Mouse (Mus musculus) lung, adult 2 months (tissue): Measurements from ENCODE around the gene Tctex1d2. TPM values are rescaled to one million over a fixed set of nuclear protein-coding genes. Genes with fewer than 3 reads are reported as not detected.

ENCODE experiments used
- DNase-seq: peaks from one replicate; pipeline ENCODE4 v3.0.0; 2022
- H3K4me1 ChIP-seq: fragments of 200-500 bp; 2 replicates; pipeline ENCODE4 v1.6.1; 2011; ENCODE audit warnings: low read length; ENCODE audit not compliant: control insufficient read depth, insufficient read depth
- H3K4me3 ChIP-seq: fragments of 200-500 bp; replicated peaks from 2 replicates; pipeline ENCODE3; 2011; ENCODE audit warnings: low read depth, mild to moderate bottlenecking, control low read depth, low read length; ENCODE audit errors: extremely low read depth
- CTCF ChIP-seq: fragments of 200-500 bp; IDR thresholded peaks from 2 replicates; pipeline ENCODE4 v1.5.1; 2011; ENCODE audit warnings: mild to moderate bottlenecking, low read length, control low read depth; ENCODE audit not compliant: insufficient read depth
- POLR2A ChIP-seq: fragments of 200-500 bp; IDR thresholded peaks from 2 replicates; pipeline ENCODE4 v1.6.1; 2011; ENCODE audit warnings: low read depth, mild to moderate bottlenecking, control low read depth, low read length, borderline replicate concordance; ENCODE audit errors: extremely low read depth
- WGBS: fragments of 180-500 bp; shearing (Covaris S2); methylation state at CpG from one replicate; pipeline ENCODE4 v1.1.7; 2018; 5-methylcytosine and 5-hydroxymethylcytosine counted together
- polyA plus RNA-seq: library from polyadenylated mRNA; depleted of rRNA; stranded (reverse); fragments of >200 nt; gene quantifications from 2 replicates; pipeline ENCODE4 v1.2.3, GENCODE M21; 2012; rRNA removed

The Tctex1d2 gene
- polyA plus RNA-seq, 1 experiment: 5.5 TPM

GRCm38 (mm10) chr16:32461713-32462112 is 42.2 kb downstream of the Tctex1d2 start:
- DNase-seq: no peak
- TF ChIP-seq CTCF (no peak), POLR2A (no peak)
- WGBS: 88% methylated on average over 5 of the region's 5 CpGs
- no peaks in the 10 kb centered on the region for H3K4me1 ChIP-seq
- H3K4me3 ChIP-seq: no peak overlapping the region

- 94% methylated on average over 16 of the region's 16 CpGs for WGBS
- TF ChIP-seq CTCF (no peak), POLR2A (no peak)
Measured at GRCm38 (mm10) chr16:32462950-32463349, 43.4 kb downstream of the Tctex1d2 start.

GRCm38 (mm10) chr16:32463426-32463825 is 43.9 kb downstream of the Tctex1d2 start:
- no peak for DNase-seq
- WGBS: 86% methylated on average over 2 of the region's 2 CpGs

More at GRCm38 (mm10) chr16:32462950-32463349, 43.4 kb downstream of the Tctex1d2 start:
- Histone ChIP-seq H3K4me3 (no peak overlapping the region), H3K4me1 (no peaks in the 10 kb centered on the region)
- no peak for DNase-seq

GRCm38 (mm10) chr16:32464908-32465307 is 45.4 kb downstream of the Tctex1d2 start:
- WGBS: 0% methylated on average over 1 of the region's 1 CpGs
- H3K4me1 ChIP-seq: no peaks in the 10 kb centered on the region
- DNase-seq: no peak
- no peak for TF ChIP-seq POLR2A
- no peak for TF ChIP-seq CTCF
- no peak overlapping the region for H3K4me3 ChIP-seq

More at GRCm38 (mm10) chr16:32463426-32463825, 43.9 kb downstream of the Tctex1d2 start:
- TF ChIP-seq CTCF (no peak), POLR2A (no peak)
- no peaks in the 10 kb centered on the region for H3K4me1 ChIP-seq
- H3K4me3 ChIP-seq: no peak overlapping the region

GRCm38 (mm10) chr16:32468488-32468887 is 49.0 kb downstream of the Tctex1d2 start:
- no peak overlapping the region for H3K4me3 ChIP-seq
- DNase-seq: no peak
- no peaks in the 10 kb centered on the region for H3K4me1 ChIP-seq
- no peak for TF ChIP-seq POLR2A
- no peak for TF ChIP-seq CTCF
- 69% methylated on average over 3 of the region's 3 CpGs for WGBS

- no peak overlapping the region for H3K4me3 ChIP-seq
- no peak for DNase-seq
- WGBS: 67% methylated on average over 5 of the region's 5 CpGs
- no peak for TF ChIP-seq CTCF
- no peak for TF ChIP-seq POLR2A
- H3K4me1 ChIP-seq: no peaks in the 10 kb centered on the region
Measured at GRCm38 (mm10) chr16:32469404-32470105, 50.1 kb downstream of the Tctex1d2 start.

GRCm38 (mm10) chr16:32472276-32473015 is 52.9 kb downstream of the Tctex1d2 start:
- H3K4me1 ChIP-seq: no peaks in the 10 kb centered on the region
- no peak for DNase-seq
- TF ChIP-seq POLR2A (no peak), CTCF (no peak)
- WGBS: 85% methylated on average over 7 of the region's 7 CpGs
- H3K4me3 ChIP-seq: no peak overlapping the region

GRCm38 (mm10) chr16:32477315-32477714 is 57.8 kb downstream of the Tctex1d2 start:
- H3K4me3 ChIP-seq: no peak overlapping the region
- no peak for DNase-seq
- whole genome bisulfite sequencing: 75% methylated on average over 6 of the region's 6 CpGs
- H3K4me1 ChIP-seq: no peaks in the 10 kb centered on the region
- TF ChIP-seq POLR2A (no peak), CTCF (no peak)

Other genes starting within 250 kb of the Tctex1d2 start
- gene Bex6, start 239.9 kb upstream of the Tctex1d2 start, polyA plus RNA-seq: not detected in 2 replicates
- gene Fbxo45, start 172.5 kb upstream of the Tctex1d2 start, polyA plus RNA-seq: 3.7 and 5.2 TPM in 2 replicates
- 2.6 and 5.5 TPM in 2 replicates for gene Wdr53, start 172.5 kb upstream of the Tctex1d2 start, polyA plus RNA-seq
- gene Smco1, start 148.2 kb upstream of the Tctex1d2 start, polyA plus RNA-seq: 0.13 TPM in 1 of 2 replicates, not detected in the other
- 8.2 and 12.0 TPM in 2 replicates for gene Rnf168, start 142.2 kb upstream of the Tctex1d2 start, polyA plus RNA-seq
- 16.8 and 22.2 TPM in 2 replicates for gene Ubxn7, start 87.4 kb upstream of the Tctex1d2 start, polyA plus RNA-seq
- gene Tm4sf19, start 19.2 kb upstream of the Tctex1d2 start, polyA plus RNA-seq: 0.29 TPM in 1 of 2 replicates, not detected in the other
- 37.0 and 55.2 TPM in 2 replicates for gene Pcyt1a, start 11.2 kb downstream of the Tctex1d2 start, polyA plus RNA-seq
- 0.11 and 0.17 TPM in 2 replicates for gene Slc51a, start 68.2 kb downstream of the Tctex1d2 start, polyA plus RNA-seq
- gene Zdhhc19, start 76.6 kb downstream of the Tctex1d2 start, polyA plus RNA-seq: not detected in 2 replicates
- gene Tfrc, start 189.2 kb downstream of the Tctex1d2 start, polyA plus RNA-seq: 7.5 and 12.8 TPM in 2 replicates
- gene Tnk2, start 224.2 kb downstream of the Tctex1d2 start, polyA plus RNA-seq: 107 and 119 TPM in 2 replicates